Mouse (Mus musculus): ENCODE results near the gene Sptbn1.

DNA sequence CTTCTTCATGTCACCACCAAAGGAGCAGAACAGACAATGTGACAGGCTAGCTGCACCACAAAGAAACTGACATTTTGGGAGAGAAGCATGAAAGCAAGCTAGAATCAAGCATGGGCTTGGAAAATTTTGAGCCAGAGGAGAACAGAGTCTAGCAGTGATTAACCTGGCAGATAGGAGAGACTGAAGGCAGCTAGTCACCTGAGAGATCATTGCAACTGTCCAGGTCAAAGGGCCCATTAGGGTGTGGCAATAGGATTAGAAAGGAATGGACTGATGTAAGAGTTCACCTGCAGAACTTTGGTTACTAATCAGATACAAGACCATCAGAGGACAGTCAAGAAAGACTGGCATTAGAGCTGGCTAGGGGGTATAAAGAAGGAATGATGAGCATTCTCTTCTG lies 67.6 kb downstream of the Sptbn1 start:
- TF ChIP-seq CTCF (IDR thresholded peaks at IDR 0.05; ENCODE audit: control insufficient read depth, insufficient read depth, low read length) (no peak), POLR2A (IDR thresholded peaks at IDR 0.05; ENCODE audit: borderline replicate concordance, control insufficient read depth, low read depth, low read length) (no peak)

All from bone marrow, adult 2 months (tissue).